Mouse (Mus musculus) liver, adult 2 months (tissue): ENCODE measurements around the gene Eml1. TPM values are rescaled to one million over a fixed set of nuclear protein-coding genes. Genes with fewer than 3 reads are reported as not detected.
A peak's percentile ranks its signal among the peaks of the same experiment; 100 is the strongest.

Experiments
- DNase-seq: peaks from one replicate; pipeline ENCODE4 v3.0.0-alpha.2; 2011; ENCODE audit warnings: low read depth, low spot score; ENCODE audit errors: extremely low read depth
- H3K27ac ChIP-seq: fragments of 200-500 bp; replicated peaks from 2 replicates; pipeline ENCODE4 v1.5.1; 2012; ENCODE audit warnings: low read depth, mild to moderate bottlenecking, control low read depth, inconsistent platforms, low read length; ENCODE audit not compliant: insufficient read depth
- H3K27me3 ChIP-seq: fragments of 200-500 bp; 2 replicates; pipeline ENCODE4 v1.6.1; 2012; ENCODE audit warnings: mild to moderate bottlenecking, moderate library complexity, low read length, inconsistent platforms; ENCODE audit not compliant: control insufficient read depth, insufficient read depth
- H3K36me3 ChIP-seq: fragments of 200-500 bp; 2 replicates; pipeline ENCODE4 v1.6.1; 2012; ENCODE audit warnings: low read length, inconsistent platforms; ENCODE audit not compliant: control insufficient read depth, insufficient read depth
- H3K4me1 ChIP-seq: fragments of 200-500 bp; 2 replicates; pipeline ENCODE4 v1.6.1; 2011; ENCODE audit warnings: low read length; ENCODE audit not compliant: control insufficient read depth, insufficient read depth
- H3K4me3 ChIP-seq: fragments of 200-500 bp; 2 replicates; pipeline ENCODE4 v1.5.1; 2011; ENCODE audit warnings: low read depth, mild to moderate bottlenecking, control low read depth, low read length, moderate library complexity; ENCODE audit not compliant: insufficient read depth
- H3K79me2 ChIP-seq: fragments of 200-500 bp; 2 replicates; pipeline ENCODE4 v1.6.1; 2012; ENCODE audit warnings: inconsistent platforms, mild to moderate bottlenecking, low read length, moderate library complexity; ENCODE audit not compliant: control insufficient read depth, insufficient read depth
- H3K9ac ChIP-seq: fragments of 200-500 bp; 2 replicates; pipeline ENCODE4 v1.6.1; 2012; ENCODE audit warnings: low read depth, mild to moderate bottlenecking, control low read depth, inconsistent platforms, low read length
- CTCF ChIP-seq: fragments of 200-500 bp; IDR thresholded peaks from 2 replicates; pipeline ENCODE4 v1.5.1; 2011; ENCODE audit warnings: low read depth, low read length, control low read depth
- POLR2A ChIP-seq: fragments of 200-500 bp; IDR thresholded peaks from 2 replicates; pipeline ENCODE4 v1.6.1; 2011; ENCODE audit warnings: low read length, control low read depth; ENCODE audit not compliant: insufficient read depth; ENCODE audit errors: extremely low read depth
- WGBS: fragments of 180-500 bp; shearing (Covaris S2); methylation state at CpG from one replicate; pipeline ENCODE4 v1.1.7; 2018; 5-methylcytosine and 5-hydroxymethylcytosine counted together
- polyA plus RNA-seq: library from polyadenylated mRNA; depleted of rRNA; stranded (reverse); fragments of >200 nt; gene quantifications from 2 replicates; pipeline ENCODE4 v1.2.3, GENCODE M21; 2012
- total RNA-seq: library from RNA; depleted of rRNA; stranded (reverse); fragments of >200 nt; gene quantifications from 2 replicates; pipeline ENCODE4 v1.2.3, GENCODE M21; 2014

The Eml1 gene
- total and polyA plus RNA-seq, 2 experiments = 1.3 to 2.9 TPM

- 56% methylated on average over 7 of the region's 7 CpGs for WGBS
- no peak overlapping the region for H3K4me3 ChIP-seq
Measured at GRCm38 (mm10) chr12:108510571-108510970, 139.8 kb downstream of the Eml1 start.

GRCm38 (mm10) chr12:108511009-108511408, 140.3 kb downstream of the Eml1 start:
- TF ChIP-seq POLR2A (no peak), CTCF (peak; percentile 46)
- no peaks in the 10 kb centered on the region for H3K79me2 ChIP-seq
- no peak overlapping the region for H3K9ac ChIP-seq
- 8% methylated on average over 3 of the region's 3 CpGs for WGBS
- no peaks in the 10 kb centered on the region for H3K27me3 ChIP-seq
- H3K4me1 ChIP-seq = no peaks in the 10 kb centered on the region
- no peaks in the 10 kb centered on the region for H3K36me3 ChIP-seq
- peak; percentile 21 for DNase-seq
- H3K4me3 ChIP-seq = no peak overlapping the region
- H3K27ac ChIP-seq = no peak overlapping the region

More at GRCm38 (mm10) chr12:108510571-108510970, 139.8 kb downstream of the Eml1 start:
- no peaks in the 10 kb centered on the region for H3K79me2 ChIP-seq
- H3K27ac ChIP-seq = no peak overlapping the region
- no peaks in the 10 kb centered on the region for H3K36me3 ChIP-seq
- H3K9ac ChIP-seq = no peak overlapping the region
- TF ChIP-seq CTCF = no peak
- no peak for TF ChIP-seq POLR2A
- no peak for DNase-seq
- no peaks in the 10 kb centered on the region for H3K4me1 ChIP-seq
- H3K27me3 ChIP-seq = no peaks in the 10 kb centered on the region

- Histone ChIP-seq H3K9ac (no peak overlapping the region), H3K36me3 (no peaks in the 10 kb centered on the region), H3K27ac (no peak overlapping the region), H3K79me2 (no peaks in the 10 kb centered on the region), H3K27me3 (no peaks in the 10 kb centered on the region), H3K4me1 (no peaks in the 10 kb centered on the region), H3K4me3 (no peak overlapping the region)
- WGBS = 91% methylated on average over 12 of the region's 12 CpGs
- no peak for DNase-seq
- no peak for TF ChIP-seq CTCF
- no peak for TF ChIP-seq POLR2A
Measured at GRCm38 (mm10) chr12:108515464-108515863, 144.7 kb downstream of the Eml1 start.

DNA sequence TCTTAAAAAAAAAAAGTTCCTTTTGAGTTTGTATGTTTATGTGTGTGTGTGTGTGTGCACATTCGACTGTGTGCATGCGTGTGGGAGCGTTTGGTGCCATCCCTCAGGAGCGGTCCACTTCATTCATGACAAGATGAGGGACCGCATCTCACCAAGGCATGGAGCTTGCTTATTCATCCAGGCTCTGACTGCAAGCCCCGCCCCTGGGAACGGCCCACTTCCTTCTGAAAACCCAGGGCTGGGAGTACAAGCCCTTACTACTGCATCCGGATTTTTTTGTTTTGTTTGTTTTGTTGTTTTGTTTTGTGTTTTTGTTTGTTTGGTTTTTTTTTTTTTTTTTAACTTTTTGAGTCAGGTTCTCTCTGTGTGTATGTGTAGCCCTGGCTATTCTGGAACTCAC, 148.6 kb downstream of the Eml1 start:
- no peak for DNase-seq
- TF ChIP-seq CTCF (no peak), POLR2A (no peak)
- Histone ChIP-seq H3K4me3 (no peak overlapping the region), H3K79me2 (no peaks in the 10 kb centered on the region), H3K27ac (no peak overlapping the region), H3K4me1 (no peaks in the 10 kb centered on the region), H3K36me3 (no peaks in the 10 kb centered on the region), H3K9ac (no peak overlapping the region), H3K27me3 (no peaks in the 10 kb centered on the region)
- WGBS = 69% methylated on average over 8 of the region's 8 CpGs

DNA sequence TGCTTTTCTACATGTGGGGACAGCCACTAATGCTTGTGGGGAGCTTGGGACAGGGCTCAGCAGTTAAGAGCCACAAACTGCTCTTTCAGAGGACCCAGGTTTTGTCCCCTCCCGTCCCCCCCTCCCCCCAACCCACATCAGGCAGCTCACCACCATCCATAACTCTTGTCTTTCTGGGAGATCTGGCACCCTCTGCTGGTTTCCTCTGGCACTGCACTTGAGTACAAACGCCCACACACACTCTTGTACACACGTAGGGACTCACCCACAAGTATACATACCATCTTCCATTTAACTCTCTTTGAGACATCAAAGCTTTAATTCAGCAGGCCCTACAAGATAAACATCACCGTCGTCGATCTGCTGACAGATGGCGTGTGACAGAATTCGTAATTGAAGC, 158.5 kb downstream of the Eml1 start:
- Histone ChIP-seq H3K27ac (no peak overlapping the region), H3K4me1 (no peaks in the 10 kb centered on the region), H3K4me3 (no peak overlapping the region), H3K36me3 (no peaks in the 10 kb centered on the region), H3K79me2 (no peaks in the 10 kb centered on the region), H3K27me3 (no peaks in the 10 kb centered on the region), H3K9ac (no peak overlapping the region)
- WGBS = 49% methylated on average over 8 of the region's 8 CpGs
- TF ChIP-seq CTCF (peak; percentile 69; the same call in 1 of the 2 replicates), POLR2A (no peak)
- DNase-seq = peak; percentile 14

DNA sequence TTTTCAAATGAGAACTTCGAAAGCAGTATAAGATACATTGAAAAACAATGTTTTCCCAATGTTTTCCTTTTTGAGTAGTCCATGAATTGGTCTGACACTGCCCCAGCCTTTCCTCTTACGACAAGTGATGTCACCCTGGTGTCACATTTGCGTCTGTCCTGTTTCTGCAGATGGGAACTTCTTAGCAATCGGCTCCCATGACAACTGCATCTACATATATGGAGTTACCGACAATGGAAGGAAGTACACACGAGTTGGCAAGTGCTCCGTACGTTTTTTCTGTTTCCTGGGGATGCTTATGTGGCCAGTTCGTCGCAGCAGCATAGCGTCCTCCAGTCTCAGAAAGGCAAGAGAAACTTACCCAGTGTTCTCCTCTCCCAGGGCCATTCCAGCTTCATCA, 163.7 kb downstream of the Eml1 start:
- Histone ChIP-seq H3K36me3 (no peaks in the 10 kb centered on the region), H3K4me3 (no peak overlapping the region), H3K27ac (no peak overlapping the region), H3K79me2 (no peaks in the 10 kb centered on the region), H3K9ac (no peak overlapping the region), H3K27me3 (no peaks in the 10 kb centered on the region), H3K4me1 (no peaks in the 10 kb centered on the region)
- TF ChIP-seq POLR2A (no peak), CTCF (no peak)
- WGBS = 86% methylated on average over 11 of the region's 11 CpGs
- no peak for DNase-seq
